Mouse (Mus musculus) ES-Bruce4 (cell line): ENCODE data around the gene Tdo2.

Source experiments
- CTCF ChIP-seq: IDR thresholded peaks from one replicate; pipeline ENCODE4 v1.8.1; 2011; ENCODE audit warnings: low read depth, low read length
- EP300 ChIP-seq: IDR thresholded peaks from 2 replicates; pipeline ENCODE4 v1.6.1; 2011; ENCODE audit warnings: low read depth, low read length; ENCODE audit not compliant: insufficient read depth
- POLR2A ChIP-seq: IDR thresholded peaks from one replicate; pipeline ENCODE4 v1.8.1; 2011; ENCODE audit warnings: low read length; ENCODE audit not compliant: insufficient read depth

DNA sequence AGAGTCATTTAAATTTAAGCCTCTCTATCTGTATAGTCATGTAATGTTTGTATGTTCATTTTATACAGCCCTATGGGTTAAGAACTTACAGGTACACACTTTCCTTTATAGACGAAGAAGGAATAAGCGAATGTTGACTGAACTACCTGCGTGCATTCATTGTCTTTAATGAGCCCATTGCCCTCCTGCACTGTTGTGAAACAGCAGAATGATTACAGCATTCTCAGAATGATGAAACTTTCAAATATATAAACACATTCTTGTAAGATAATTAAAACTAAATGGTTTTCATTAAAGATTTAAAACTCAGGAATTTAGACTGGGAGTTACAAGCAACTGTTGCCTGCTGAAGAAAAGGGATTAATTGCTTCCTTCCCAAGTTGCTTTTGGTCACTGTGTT, 11.6 kb upstream of the Tdo2 start:
- no peak for TF ChIP-seq CTCF
- TF ChIP-seq POLR2A = no peak
- TF ChIP-seq EP300 = no peak
